Mouse (Mus musculus) stomach, embryonic 16.5 days (tissue): ENCODE measurements around the gene Zfp62. TPM values are rescaled to one million over a fixed set of nuclear protein-coding genes. Genes with fewer than 3 reads are reported as not detected.
"Not testable (repeated sequence)": the region's sequence is repeated elsewhere in the genome, so short reads cannot be mapped to it uniquely, and the experiment has no call there.

ENCODE experiments used
- ATAC-seq: fragments of 200-750 bp; cut with Nextera tagmentation; 2 replicates; pipeline ENCODE4 v1.8.0; 2017; ENCODE audit warnings: moderate number of reproducible peaks, moderate TSS enrichment; ENCODE audit not compliant: insufficient read depth, low FRiP score
- H3K27ac ChIP-seq: fragments of 300-500 bp; sonication (generic); 2 replicates; pipeline ENCODE4 v1.5.1; 2014; ENCODE audit warnings: low read length
- H3K27me3 ChIP-seq: fragments of 300-500 bp; sonication (generic); 2 replicates; pipeline ENCODE4 v1.6.1; 2014; ENCODE audit warnings: low read length, control low read depth, mixed read lengths; ENCODE audit not compliant: control insufficient read depth, insufficient read depth
- H3K36me3 ChIP-seq: fragments of 300-500 bp; sonication (generic); 2 replicates; pipeline ENCODE4 v1.6.1; 2014; ENCODE audit warnings: low read length; ENCODE audit not compliant: control insufficient read depth, insufficient read depth
- H3K4me1 ChIP-seq: fragments of 300-500 bp; sonication (generic); 2 replicates; pipeline ENCODE4 v1.6.1; 2014; ENCODE audit warnings: low read length, control low read depth, mixed read lengths; ENCODE audit not compliant: control insufficient read depth, insufficient read depth
- H3K4me2 ChIP-seq: fragments of 300-500 bp; sonication (generic); 2 replicates; pipeline ENCODE4 v1.6.1; 2014; ENCODE audit warnings: low read depth, low read length, mixed read lengths
- H3K4me3 ChIP-seq: fragments of 300-500 bp; sonication (generic); replicated peaks from 2 replicates; pipeline ENCODE4 v1.5.1; 2014; ENCODE audit warnings: mild to moderate bottlenecking, low read length
- H3K9ac ChIP-seq: fragments of 300-500 bp; sonication (generic); 2 replicates; pipeline ENCODE4 v1.6.1; 2014; ENCODE audit warnings: low read length
- H3K9me3 ChIP-seq: fragments of 300-500 bp; sonication (generic); replicated peaks from 2 replicates; pipeline ENCODE4 v1.6.1; 2016; ENCODE audit warnings: low read length, control low read depth; ENCODE audit not compliant: control insufficient read depth
- WGBS: fragments of 180-500 bp; shearing (Covaris S2); extraction: QIAGEN DNeasy Blood & Tissue Kit; methylation state at CpG from one replicate; pipeline ENCODE4 v1.1.7; 2014; 5-methylcytosine and 5-hydroxymethylcytosine counted together
- polyA plus RNA-seq: library from polyadenylated mRNA; unstranded; fragments of >200 nt; fragmentation: Nextera tagmentation; extraction: Ambion mirVana; gene quantifications from 2 replicates; pipeline ENCODE4 v1.2.1, GENCODE M21; 2015

The Zfp62 gene
- polyA plus RNA-seq, 1 experiment from 2014 or later: 32.9 TPM

GRCm38 (mm10) chr11:49186452-49186851 is 16.6 kb upstream of the Zfp62 start:
- no peak overlapping the region for H3K4me3 ChIP-seq
- H3K36me3 ChIP-seq: no peaks in the 10 kb centered on the region
- no peaks in the 10 kb centered on the region for H3K4me1 ChIP-seq
- WGBS: 75% methylated on average over 6 of the region's 6 CpGs
- no peaks in the 10 kb centered on the region for H3K9me3 ChIP-seq
- H3K9ac ChIP-seq: no peak overlapping the region
- no peaks in the 10 kb centered on the region for H3K27me3 ChIP-seq
- H3K4me2 ChIP-seq: no peak overlapping the region
- no peak overlapping the region for H3K27ac ChIP-seq
- ATAC-seq: no peak

GRCm38 (mm10) chr11:49186955-49187488 is 16.1 kb upstream of the Zfp62 start, which contains the start of gene Btnl9:
Gene Btnl9 (minus strand): TSS chr11:49187159.
- 69% methylated on average over 8 of the region's 8 CpGs for WGBS
- Histone ChIP-seq H3K27ac (no peak within 1 kb of the TSS), H3K9ac (no peak within 1 kb of the TSS), H3K4me1 (no peaks in the 10 kb centered on the region), H3K9me3 (no peaks in the 10 kb centered on the region), H3K4me2 (no peak within 1 kb of the TSS), H3K4me3 (no peak within 1 kb of the TSS), H3K27me3 (no peaks in the 10 kb centered on the region), H3K36me3 (no peaks in the 10 kb centered on the region)
- no peak for ATAC-seq

- H3K4me2 ChIP-seq: no peak overlapping the region
- no peaks in the 10 kb centered on the region for H3K9me3 ChIP-seq
- H3K27ac ChIP-seq: no peak overlapping the region
- H3K9ac ChIP-seq: no peak overlapping the region
- H3K4me1 ChIP-seq: no peaks in the 10 kb centered on the region
- H3K36me3 ChIP-seq: no peaks in the 10 kb centered on the region
- WGBS: 71% methylated on average over 10 of the region's 10 CpGs
- H3K27me3 ChIP-seq: no peaks in the 10 kb centered on the region
- no peak for ATAC-seq
- no peak overlapping the region for H3K4me3 ChIP-seq
Measured at GRCm38 (mm10) chr11:49187701-49188100, 15.4 kb upstream of the Zfp62 start.

GRCm38 (mm10) chr11:49189737-49190136 is 13.4 kb upstream of the Zfp62 start:
- Histone ChIP-seq H3K9me3 (no peaks in the 10 kb centered on the region), H3K36me3 (no peaks in the 10 kb centered on the region), H3K27ac (no peak overlapping the region), H3K4me1 (no peaks in the 10 kb centered on the region), H3K9ac (no peak overlapping the region), H3K27me3 (no peaks in the 10 kb centered on the region), H3K4me3 (no peak overlapping the region), H3K4me2 (no peak overlapping the region)
- WGBS: under 1% methylated on average over 7 of the region's 7 CpGs
- ATAC-seq: no peak

GRCm38 (mm10) chr11:49191083-49191482 is 12.0 kb upstream of the Zfp62 start:
- WGBS: 47% methylated on average over 2 of the region's 2 CpGs
- Histone ChIP-seq H3K4me2 (no peak overlapping the region), H3K9me3 (no peaks in the 10 kb centered on the region), H3K27ac (no peak overlapping the region), H3K9ac (no peak overlapping the region), H3K36me3 (no peaks in the 10 kb centered on the region), H3K27me3 (no peaks in the 10 kb centered on the region), H3K4me1 (no peaks in the 10 kb centered on the region), H3K4me3 (no peak overlapping the region)
- no peak for ATAC-seq

- H3K27me3 ChIP-seq, H3K27ac ChIP-seq: not testable (repeated sequence)
Measured at GRCm38 (mm10) chr11:49194771-49195170, 8.3 kb upstream of the Zfp62 start.

GRCm38 (mm10) chr11:49195819-49196322 is 7.2 kb upstream of the Zfp62 start:
- no peaks in the 10 kb centered on the region for H3K27me3 ChIP-seq
- ATAC-seq: no peak
- H3K4me3 ChIP-seq: no peak overlapping the region
- WGBS: 77% methylated on average over 7 of the region's 7 CpGs
- H3K9ac ChIP-seq: no peak overlapping the region
- no peaks in the 10 kb centered on the region for H3K36me3 ChIP-seq
- no peak overlapping the region for H3K4me2 ChIP-seq
- H3K4me1 ChIP-seq: no peaks in the 10 kb centered on the region
- no peak overlapping the region for H3K27ac ChIP-seq
- H3K9me3 ChIP-seq: no peaks in the 10 kb centered on the region

More at GRCm38 (mm10) chr11:49194771-49195170, 8.3 kb upstream of the Zfp62 start:
- not testable (repeated sequence) for H3K4me3 ChIP-seq, H3K36me3 ChIP-seq, H3K9me3 ChIP-seq, H3K4me1 ChIP-seq, H3K4me2 ChIP-seq, H3K9ac ChIP-seq, ATAC-seq
- WGBS: 93% methylated on average over 9 of the region's 9 CpGs

GRCm38 (mm10) chr11:49200666-49201065 is 2.4 kb upstream of the Zfp62 start:
- no peak for ATAC-seq
- Histone ChIP-seq H3K27me3 (no peaks in the 10 kb centered on the region), H3K36me3 (no peaks in the 10 kb centered on the region), H3K4me2 (no peak overlapping the region), H3K9me3 (no peaks in the 10 kb centered on the region), H3K27ac (no peak overlapping the region), H3K4me1 (peaks cover 13% of the 10 kb centered on the region), H3K9ac (no peak overlapping the region), H3K4me3 (no peak overlapping the region)

GRCm38 (mm10) chr11:49201142-49201541 is 1.9 kb upstream of the Zfp62 start:
- no peaks in the 10 kb centered on the region for H3K27me3 ChIP-seq
- H3K9me3 ChIP-seq: no peaks in the 10 kb centered on the region
- no peaks in the 10 kb centered on the region for H3K36me3 ChIP-seq
- no peak overlapping the region for H3K4me2 ChIP-seq
- ATAC-seq: no peak
- peaks cover 13% of the 10 kb centered on the region for H3K4me1 ChIP-seq
- no peak overlapping the region for H3K27ac ChIP-seq
- H3K4me3 ChIP-seq: no peak overlapping the region
- no peak overlapping the region for H3K9ac ChIP-seq
